Mouse (Mus musculus): ENCODE data around the gene Rbp3.

The Rbp3 gene

GRCm38 (mm10) chr14:33974752-33975151, 20.9 kb downstream of the Rbp3 start:
- DNase-seq (ENCODE audit: low spot score in 2 of 2): no peak

GRCm38 (mm10) chr14:33977748-33978147, 23.9 kb downstream of the Rbp3 start:
- DNase-seq (ENCODE audit: low spot score in 2 of 2): no peak

- no peak for DNase-seq (ENCODE audit: low spot score in 2 of 2)
Observed at GRCm38 (mm10) chr14:33978604-33979059, 24.8 kb downstream of the Rbp3 start, which contains the start of gene Zfp488. Gene Zfp488, minus strand, starts transcription at chr14:33978764.

- DNase-seq (ENCODE audit: low spot score in 2 of 2): no peak
Observed at GRCm38 (mm10) chr14:33989201-33989600, 35.4 kb downstream of the Rbp3 start.

GRCm38 (mm10) chr14:33991971-33992370, 38.2 kb downstream of the Rbp3 start:
- no peak for DNase-seq (ENCODE audit: low spot score in 2 of 2)

GRCm38 (mm10) chr14:33993051-33993450, 39.2 kb downstream of the Rbp3 start:
- no peak for DNase-seq (ENCODE audit: low spot score in 2 of 2)

- no peak for DNase-seq (ENCODE audit: low spot score in 2 of 2)
Observed at GRCm38 (mm10) chr14:33993521-33994289, 39.9 kb downstream of the Rbp3 start.

- no peak for DNase-seq (ENCODE audit: low spot score in 2 of 2)
Observed at GRCm38 (mm10) chr14:33997427-33997826, 43.6 kb downstream of the Rbp3 start.

GRCm38 (mm10) chr14:34000076-34000475, 46.3 kb downstream of the Rbp3 start:
- DNase-seq (ENCODE audit: low spot score in 2 of 2): no peak

GRCm38 (mm10) chr14:34001445-34001844, 47.6 kb downstream of the Rbp3 start:
- DNase-seq (ENCODE audit: low spot score in 2 of 2): no peak

GRCm38 (mm10) chr14:34002358-34002757, 48.6 kb downstream of the Rbp3 start:
- no peak for DNase-seq (ENCODE audit: low spot score in 2 of 2)
